Mouse (Mus musculus) spleen, adult 2 months (tissue): ENCODE data around the gene Sft2d1.

Experiments used
- CTCF ChIP-seq: fragments of 200-500 bp; IDR thresholded peaks from 2 replicates; pipeline ENCODE4 v1.5.1; 2011; ENCODE audit warnings: mild to moderate bottlenecking, inconsistent platforms; ENCODE audit not compliant: insufficient read depth, insufficient read length, insufficient replicate concordance; ENCODE audit errors: extremely low read depth
- POLR2A ChIP-seq: fragments of 200-500 bp; IDR thresholded peaks from 2 replicates; pipeline ENCODE4 v1.6.1; 2011; ENCODE audit warnings: low read depth, low read length, inconsistent platforms

DNA sequence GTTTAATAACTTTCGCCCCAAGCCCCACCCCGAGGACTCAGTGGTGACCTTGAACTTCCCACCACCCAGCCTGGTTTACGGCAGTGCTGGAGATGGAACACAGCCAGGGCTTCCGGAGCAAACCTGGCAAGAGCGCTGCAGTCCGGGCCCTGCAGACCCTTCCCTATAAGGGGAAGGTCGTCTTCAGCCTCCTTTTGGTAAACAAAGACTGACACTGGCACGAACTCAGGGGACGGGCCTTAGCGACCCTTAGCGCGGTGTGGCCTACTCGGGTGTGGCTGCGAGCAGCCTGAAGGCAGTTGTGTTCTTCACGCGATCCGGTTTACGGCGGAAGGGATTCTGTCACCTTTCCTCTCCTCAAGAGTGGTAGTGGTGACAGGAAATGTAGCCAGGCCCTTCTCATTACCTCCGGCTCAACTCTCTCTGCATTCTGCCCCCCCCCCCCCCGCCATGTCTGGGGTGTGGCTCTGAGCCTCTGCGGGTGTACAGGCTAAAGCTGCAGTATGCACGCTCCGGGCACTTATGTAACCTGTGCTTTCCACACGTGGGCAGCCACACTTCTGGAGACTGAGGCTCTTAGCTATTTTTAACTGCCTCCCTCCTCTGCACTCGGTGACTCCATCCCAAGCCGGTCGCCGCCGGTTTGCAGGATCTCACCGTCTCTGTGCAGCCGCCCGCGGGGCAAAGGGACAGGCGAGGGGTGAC, 27.9 kb upstream of the Sft2d1 start, which contains the start of gene Mpc1:
- TF ChIP-seq CTCF (no peak), POLR2A (peak; percentile 3; the same call in 1 of the 2 replicates)
